Mouse (Mus musculus): ENCODE results near the gene Ccdc183. TPM values are rescaled to one million over a fixed set of nuclear protein-coding genes. Genes with fewer than 3 reads are reported as not detected.

The Ccdc183 gene
- polyA plus RNA-seq, 1 experiment from 2014 or later: 0.13 TPM

DNA sequence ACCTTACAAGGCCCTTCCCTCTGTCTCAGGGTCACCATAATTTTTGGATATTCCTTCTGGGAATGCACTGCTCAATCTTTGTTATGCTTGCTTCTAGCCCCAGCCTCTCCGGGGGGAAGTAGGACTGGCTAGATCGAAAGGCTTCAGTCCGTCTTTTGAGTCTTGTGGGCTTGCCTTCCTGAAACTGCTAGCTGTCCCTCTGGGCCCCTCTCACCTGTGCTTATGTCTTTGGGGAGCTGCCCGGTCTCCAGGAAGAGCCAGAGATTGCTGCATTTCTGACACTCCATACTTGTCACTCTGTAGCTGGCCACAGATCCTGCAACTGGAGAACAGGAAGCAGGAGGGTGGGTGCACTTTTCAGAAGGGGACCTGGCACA lies 3.4 kb upstream of the Ccdc183 start:
- H3K36me3 ChIP-seq (ENCODE audit: control insufficient read depth, insufficient read depth, low read length): no peaks in the 10 kb centered on the region
- no peak for ATAC-seq
- WGBS: 88% methylated on average over 4 of the region's 4 CpGs
- H3K27me3 ChIP-seq (replicated peaks; ENCODE audit: control insufficient read depth, insufficient read depth, low read length): peaks cover 14% of the 10 kb centered on the region
- H3K9me3 ChIP-seq (ENCODE audit: control insufficient read depth, low read length): no peaks in the 10 kb centered on the region
- H3K4me3 ChIP-seq (ENCODE audit: low read length): peak overlapping the region; percentile 63
- H3K4me1 ChIP-seq (ENCODE audit: control insufficient read depth, insufficient read depth, low read depth, low read length): peaks cover 13% of the 10 kb centered on the region
- peak overlapping the region; percentile 78; the same call in 1 of the 2 replicates for H3K9ac ChIP-seq (ENCODE audit: low read depth, low read length)
- H3K27ac ChIP-seq (ENCODE audit: low read depth, low read length): no peak overlapping the region
- peak overlapping the region; percentile 89 for H3K4me2 ChIP-seq (ENCODE audit: low read length)

DNA sequence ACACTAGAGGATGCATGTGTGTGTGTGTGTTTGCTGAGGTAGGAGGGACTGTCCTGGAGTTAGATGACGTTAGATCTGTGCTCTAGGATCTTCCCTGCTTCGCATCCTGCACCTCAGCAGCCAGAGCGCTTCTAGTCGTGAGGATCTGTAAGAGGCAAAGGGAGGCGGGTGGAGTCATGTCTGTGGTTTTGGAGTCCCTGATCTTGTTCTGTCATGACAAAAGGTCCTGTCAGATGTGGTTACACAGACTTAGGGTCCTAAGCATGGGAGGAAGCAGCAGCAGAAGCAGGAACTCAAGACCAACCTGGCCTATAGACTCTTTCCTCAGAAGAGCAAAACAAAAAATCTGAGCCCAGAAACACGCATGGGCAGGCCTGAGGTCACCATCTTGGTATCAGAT lies 2.9 kb upstream of the Ccdc183 start:
- no peak overlapping the region for H3K27ac ChIP-seq (ENCODE audit: low read depth, low read length)
- no peak for ATAC-seq
- H3K27me3 ChIP-seq (replicated peaks; ENCODE audit: control insufficient read depth, insufficient read depth, low read length): peaks cover 19% of the 10 kb centered on the region
- 84% methylated on average over 6 of the region's 6 CpGs for WGBS
- no peak overlapping the region for H3K9ac ChIP-seq (ENCODE audit: low read depth, low read length)
- peaks cover 13% of the 10 kb centered on the region for H3K4me1 ChIP-seq (ENCODE audit: control insufficient read depth, insufficient read depth, low read depth, low read length)
- H3K9me3 ChIP-seq (ENCODE audit: control insufficient read depth, low read length): no peaks in the 10 kb centered on the region
- no peak overlapping the region for H3K4me3 ChIP-seq (ENCODE audit: low read length)
- no peaks in the 10 kb centered on the region for H3K36me3 ChIP-seq (ENCODE audit: control insufficient read depth, insufficient read depth, low read length)
- H3K4me2 ChIP-seq (ENCODE audit: low read length): no peak overlapping the region

DNA sequence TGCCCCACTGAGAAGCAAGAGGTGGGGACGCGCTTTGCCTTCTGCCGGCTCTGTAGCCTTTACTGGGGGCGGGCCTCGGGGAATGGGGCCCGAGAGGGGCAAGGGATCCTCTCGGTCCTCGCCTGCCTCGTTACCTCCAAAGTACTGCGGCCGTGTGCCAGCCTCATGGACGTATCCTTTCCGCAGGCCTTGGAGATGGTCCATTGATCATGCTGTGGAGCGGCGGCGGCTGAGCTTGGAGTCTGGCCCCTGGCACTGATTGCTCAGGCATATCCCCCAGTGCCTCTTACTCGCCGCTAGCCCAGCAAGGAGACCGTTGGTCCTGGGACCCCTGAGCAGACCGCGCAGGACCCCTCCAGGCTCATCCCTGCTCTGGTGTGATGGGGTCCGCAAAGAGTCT lies 1.1 kb downstream of the Ccdc183 start:
- Histone ChIP-seq H3K27me3 (replicated peaks; ENCODE audit: control insufficient read depth, insufficient read depth, low read length) (peaks cover 21% of the 10 kb centered on the region), H3K36me3 (ENCODE audit: control insufficient read depth, insufficient read depth, low read length) (no peaks in the 10 kb centered on the region), H3K9me3 (ENCODE audit: control insufficient read depth, low read length) (no peaks in the 10 kb centered on the region), H3K4me2 (ENCODE audit: low read length) (peak overlapping the region; percentile 11; the same call in 1 of the 2 replicates), H3K4me3 (ENCODE audit: low read length) (peak overlapping the region; percentile 4; the same call in 1 of the 2 replicates), H3K4me1 (ENCODE audit: control insufficient read depth, insufficient read depth, low read depth, low read length) (peaks cover 9% of the 10 kb centered on the region), H3K27ac (ENCODE audit: low read depth, low read length) (no peak overlapping the region), H3K9ac (ENCODE audit: low read depth, low read length) (no peak overlapping the region)
- ATAC-seq: no peak
- 18% methylated on average over 22 of the region's 22 CpGs for WGBS

DNA sequence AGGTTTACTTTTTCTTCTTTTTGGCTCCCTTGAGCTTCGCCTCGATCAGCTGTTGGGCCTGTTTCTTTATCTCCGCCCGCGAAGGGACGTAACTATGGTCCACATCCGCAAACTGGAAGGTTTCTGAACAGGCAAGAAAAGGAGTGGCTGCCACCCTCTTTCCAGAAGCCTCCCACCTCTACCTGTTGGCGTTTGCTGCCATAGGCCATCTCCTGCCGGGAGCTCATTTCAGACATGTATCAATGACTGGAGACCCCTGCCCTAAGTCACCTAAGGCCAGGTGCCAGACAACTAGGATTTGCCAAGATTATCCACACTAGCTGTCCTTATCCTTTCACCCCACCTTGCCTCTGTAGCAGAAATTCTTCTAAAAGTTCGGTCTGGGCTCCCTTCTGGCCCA lies 8.8 kb downstream of the Ccdc183 start:
- peak overlapping the region; percentile 66 for H3K4me2 ChIP-seq (ENCODE audit: low read length)
- H3K36me3 ChIP-seq (ENCODE audit: control insufficient read depth, insufficient read depth, low read length): no peaks in the 10 kb centered on the region
- no peaks in the 10 kb centered on the region for H3K27me3 ChIP-seq (replicated peaks; ENCODE audit: control insufficient read depth, insufficient read depth, low read length)
- 70% methylated on average over 10 of the region's 10 CpGs for WGBS
- ATAC-seq: no peak; the same call in 1 of the 2 replicates
- peak overlapping the region; percentile 99 for H3K9ac ChIP-seq (ENCODE audit: low read depth, low read length)
- H3K9me3 ChIP-seq (ENCODE audit: control insufficient read depth, low read length): no peaks in the 10 kb centered on the region
- peak overlapping the region; percentile 93 for H3K27ac ChIP-seq (ENCODE audit: low read depth, low read length)
- peaks cover 22% of the 10 kb centered on the region for H3K4me1 ChIP-seq (ENCODE audit: control insufficient read depth, insufficient read depth, low read depth, low read length)
- H3K4me3 ChIP-seq (ENCODE audit: low read length): peak overlapping the region; percentile 100

DNA sequence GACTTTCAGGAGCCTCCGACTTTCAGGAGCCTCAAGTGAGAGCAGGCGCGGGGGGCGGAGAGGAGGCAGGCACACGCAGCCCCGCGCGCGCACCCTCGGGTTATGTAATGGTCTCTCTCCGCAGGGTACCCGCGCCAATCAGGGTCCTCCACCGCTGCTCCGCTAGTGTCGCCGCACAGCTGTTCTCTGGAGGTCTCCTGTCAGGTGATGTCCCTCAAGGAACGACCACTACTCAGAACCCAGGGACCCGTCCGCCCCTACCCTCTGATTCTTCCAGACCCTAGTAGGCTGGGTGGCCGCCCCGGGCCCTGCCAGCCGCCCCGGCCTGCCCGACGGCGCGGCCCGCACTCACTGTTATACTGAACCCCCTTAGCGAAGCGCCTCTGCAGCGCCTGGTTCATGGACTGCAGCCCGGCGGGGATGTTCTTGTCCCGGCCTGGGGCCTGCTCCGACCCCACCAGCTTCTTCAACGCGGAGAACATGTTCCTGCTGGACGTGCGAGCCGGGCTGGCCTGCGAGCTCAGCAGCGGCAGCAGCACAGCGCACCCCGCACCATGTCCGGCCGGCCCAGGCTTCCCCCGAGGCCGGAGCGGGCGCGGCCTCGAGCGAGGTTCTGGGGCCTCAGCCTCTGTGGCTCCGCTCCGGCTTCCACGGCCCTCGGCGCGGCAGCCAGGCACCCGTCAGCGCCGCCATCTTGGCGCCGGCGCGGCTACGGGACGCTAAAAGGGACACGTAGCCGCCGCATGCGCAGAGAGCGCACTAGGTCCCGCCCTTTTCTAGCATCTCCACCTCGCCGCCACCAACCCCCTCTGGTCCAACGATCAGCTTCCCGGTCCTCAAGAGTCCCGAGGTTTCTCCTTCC lies 9.5 kb downstream of the Ccdc183 start, which contains the start of gene Rabl6:
TSS of gene Rabl6 (minus strand) at position 761 of the 862 bp plus-strand sequence.
- no peaks in the 10 kb centered on the region for H3K9me3 ChIP-seq (ENCODE audit: control insufficient read depth, low read length)
- 1% methylated on average over 75 of the region's 80 CpGs for WGBS

DNA sequence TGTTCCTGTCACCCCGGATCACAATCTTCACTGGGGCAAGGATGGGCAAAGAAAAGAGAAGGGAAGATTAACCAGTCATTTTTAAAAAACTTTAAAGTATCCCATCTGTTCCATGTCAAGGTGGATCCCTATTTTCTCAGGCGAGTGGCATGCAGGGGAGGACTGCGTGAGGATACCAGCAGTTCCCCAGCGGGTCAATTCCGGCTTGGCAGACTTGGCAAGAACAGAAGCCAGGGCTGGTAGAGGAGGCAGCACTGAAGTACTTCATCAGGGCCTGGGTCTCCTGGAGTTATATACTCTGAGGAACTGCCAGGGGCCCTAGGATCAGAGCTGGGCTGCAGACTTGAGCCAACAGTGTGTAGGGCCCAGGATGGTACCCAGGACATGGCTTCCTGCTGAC lies 15.0 kb downstream of the Ccdc183 start:
- Histone ChIP-seq H3K9me3 (ENCODE audit: control insufficient read depth, low read length) (no peaks in the 10 kb centered on the region), H3K27me3 (replicated peaks; ENCODE audit: control insufficient read depth, insufficient read depth, low read length) (no peaks in the 10 kb centered on the region), H3K27ac (ENCODE audit: low read depth, low read length) (no peak overlapping the region), H3K9ac (ENCODE audit: low read depth, low read length) (no peak overlapping the region), H3K4me3 (ENCODE audit: low read length) (no peak overlapping the region), H3K36me3 (ENCODE audit: control insufficient read depth, insufficient read depth, low read length) (peaks cover 35% of the 10 kb centered on the region), H3K4me2 (ENCODE audit: low read length) (no peak overlapping the region), H3K4me1 (ENCODE audit: control insufficient read depth, insufficient read depth, low read depth, low read length) (peaks cover 16% of the 10 kb centered on the region)
- 91% methylated on average over 5 of the region's 5 CpGs for WGBS
- ATAC-seq: no peak

More for the DNA sequence above, 9.5 kb downstream of the Ccdc183 start, which contains the start of gene Rabl6:
- H3K9ac ChIP-seq (ENCODE audit: low read depth, low read length): peak within 1 kb of the TSS; percentile 99
- H3K4me3 ChIP-seq (ENCODE audit: low read length): peak within 1 kb of the TSS; percentile 100
- H3K27ac ChIP-seq (ENCODE audit: low read depth, low read length): peak within 1 kb of the TSS; percentile 93
- peak; percentile 94 for ATAC-seq
- peak within 1 kb of the TSS; percentile 66 for H3K4me2 ChIP-seq (ENCODE audit: low read length)
- H3K27me3 ChIP-seq (replicated peaks; ENCODE audit: control insufficient read depth, insufficient read depth, low read length): no peaks in the 10 kb centered on the region
- peaks cover 22% of the 10 kb centered on the region for H3K4me1 ChIP-seq (ENCODE audit: control insufficient read depth, insufficient read depth, low read depth, low read length)
- H3K36me3 ChIP-seq (ENCODE audit: control insufficient read depth, insufficient read depth, low read length): no peaks in the 10 kb centered on the region

DNA sequence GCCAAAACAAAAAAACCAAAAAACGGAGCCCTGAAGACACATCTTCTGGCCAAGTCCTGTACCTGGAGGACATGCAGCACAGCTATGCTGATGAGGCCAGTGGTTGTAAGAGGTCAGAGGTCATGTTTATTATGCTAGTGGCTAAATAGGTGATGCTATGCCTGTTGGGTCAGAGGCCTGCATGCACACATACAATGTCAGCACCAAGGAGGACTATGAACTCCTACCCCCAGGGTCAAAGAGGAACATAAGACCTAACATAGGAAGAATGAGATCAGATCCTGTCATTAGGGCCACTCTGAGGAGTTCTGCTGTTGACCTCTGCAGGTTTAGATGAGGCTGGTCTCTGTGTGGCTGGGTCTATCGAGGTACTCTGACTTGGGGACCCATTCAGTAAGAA lies 17.4 kb downstream of the Ccdc183 start:
- H3K36me3 ChIP-seq (ENCODE audit: control insufficient read depth, insufficient read depth, low read length): peaks cover 58% of the 10 kb centered on the region
- no peaks in the 10 kb centered on the region for H3K27me3 ChIP-seq (replicated peaks; ENCODE audit: control insufficient read depth, insufficient read depth, low read length)
- no peak overlapping the region for H3K4me2 ChIP-seq (ENCODE audit: low read length)
- no peak overlapping the region for H3K4me3 ChIP-seq (ENCODE audit: low read length)
- H3K9me3 ChIP-seq (ENCODE audit: control insufficient read depth, low read length): no peaks in the 10 kb centered on the region
- H3K9ac ChIP-seq (ENCODE audit: low read depth, low read length): no peak overlapping the region
- WGBS: 86% methylated on average over 2 of the region's 2 CpGs
- H3K4me1 ChIP-seq (ENCODE audit: control insufficient read depth, insufficient read depth, low read depth, low read length): no peaks in the 10 kb centered on the region
- ATAC-seq: no peak
- H3K27ac ChIP-seq (ENCODE audit: low read depth, low read length): no peak overlapping the region

DNA sequence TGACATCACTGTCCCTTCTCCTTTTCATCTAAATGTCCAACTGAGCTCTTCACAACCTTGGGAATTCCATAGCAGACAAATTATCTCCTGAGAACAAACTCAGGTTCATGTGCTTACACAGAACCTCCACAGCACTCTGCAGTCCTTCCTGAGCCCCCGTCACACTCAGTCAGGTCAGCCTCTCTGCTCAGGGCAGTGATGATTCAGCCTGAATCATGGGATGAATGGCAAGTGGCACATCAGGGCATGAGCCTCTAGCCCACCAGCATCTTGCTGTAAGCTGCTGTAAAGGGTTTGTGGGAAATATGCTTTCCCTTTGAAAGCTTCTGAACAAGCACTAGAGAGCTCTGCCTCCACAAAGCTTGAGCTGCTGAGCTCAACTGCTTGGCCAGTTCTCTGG lies 18.7 kb downstream of the Ccdc183 start:
- Histone ChIP-seq H3K4me3 (ENCODE audit: low read length) (no peak overlapping the region), H3K4me2 (ENCODE audit: low read length) (no peak overlapping the region), H3K9me3 (ENCODE audit: control insufficient read depth, low read length) (no peaks in the 10 kb centered on the region), H3K27ac (ENCODE audit: low read depth, low read length) (no peak overlapping the region), H3K36me3 (ENCODE audit: control insufficient read depth, insufficient read depth, low read length) (peaks cover 60% of the 10 kb centered on the region), H3K27me3 (replicated peaks; ENCODE audit: control insufficient read depth, insufficient read depth, low read length) (no peaks in the 10 kb centered on the region), H3K9ac (ENCODE audit: low read depth, low read length) (no peak overlapping the region), H3K4me1 (ENCODE audit: control insufficient read depth, insufficient read depth, low read depth, low read length) (no peaks in the 10 kb centered on the region)
- no peak for ATAC-seq
- WGBS: 100% methylated on average over 1 of the region's 1 CpGs

DNA sequence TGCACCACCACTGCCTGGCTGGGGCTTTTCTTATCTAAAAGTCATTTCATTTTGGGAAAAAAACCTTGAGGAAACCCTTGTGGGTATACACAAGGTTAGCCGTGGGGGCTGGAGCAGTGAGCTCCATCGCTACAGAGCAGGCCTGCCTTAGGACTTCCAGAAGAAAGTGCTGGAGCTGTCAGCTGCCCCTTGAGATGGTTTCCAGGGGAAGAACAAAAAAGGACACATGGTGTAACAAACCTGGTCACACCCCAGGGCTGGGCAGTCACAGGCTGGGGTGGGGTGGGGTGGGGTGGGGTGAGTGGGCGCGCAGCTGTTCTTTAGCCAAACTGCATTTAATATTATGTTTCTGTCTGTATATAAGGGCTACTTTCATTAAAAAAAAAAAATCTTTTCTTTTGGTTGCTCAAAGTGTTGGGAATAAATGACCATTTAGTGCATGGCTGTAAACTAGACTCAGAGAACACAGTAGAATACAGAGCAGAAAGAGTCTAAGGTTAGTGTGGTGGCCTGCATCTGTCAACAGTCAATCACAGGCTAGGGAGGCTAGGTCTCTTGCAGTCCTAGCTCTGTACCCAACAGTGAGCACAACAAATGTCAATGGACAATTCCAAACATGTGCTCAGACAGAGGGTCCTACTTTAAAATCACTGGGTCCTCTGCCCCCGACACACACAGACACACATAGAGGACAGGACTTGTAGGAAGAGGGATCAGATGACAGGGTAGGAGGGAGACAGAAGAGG lies 20.5 kb downstream of the Ccdc183 start:
- no peak overlapping the region for H3K9ac ChIP-seq (ENCODE audit: low read depth, low read length)
- H3K9me3 ChIP-seq (ENCODE audit: control insufficient read depth, low read length): no peaks in the 10 kb centered on the region
- 95% methylated on average over 5 of the region's 5 CpGs for WGBS
- H3K4me1 ChIP-seq (ENCODE audit: control insufficient read depth, insufficient read depth, low read depth, low read length): no peaks in the 10 kb centered on the region
- no peak overlapping the region for H3K4me2 ChIP-seq (ENCODE audit: low read length)
- H3K36me3 ChIP-seq (ENCODE audit: control insufficient read depth, insufficient read depth, low read length): peaks cover 70% of the 10 kb centered on the region
- no peak for ATAC-seq
- no peaks in the 10 kb centered on the region for H3K27me3 ChIP-seq (replicated peaks; ENCODE audit: control insufficient read depth, insufficient read depth, low read length)
- H3K27ac ChIP-seq (ENCODE audit: low read depth, low read length): no peak overlapping the region
- H3K4me3 ChIP-seq (ENCODE audit: low read length): no peak overlapping the region
